ENCODE assay signal across 7 mouse cellular contexts in genomic region chr13:112721946-112722729, GRCm38 (mm10).
A peak's percentile ranks its signal among the peaks of the same experiment; 100 is the strongest.
DNase-seq lines count a peak whose midpoint lies in the region; TF ChIP-seq lines count a peak whose summit lies in the region.

No protein-coding gene starts in this region.

- H3K36me3 ChIP-seq in spleen, adult 2 months (ENCODE audit: control insufficient read depth, insufficient read depth, low read length), result peaks cover 3% of the 10 kb centered on the region

- no peak for DNase-seq in spleen, adult 2 months (ENCODE audit: low read depth in 1 of 2, low spot score in 2 of 2)
- no peak for DNase-seq in spleen, postnatal 36 days (ENCODE audit: low spot score in 2 of 2)
- peak; percentile 73 for DNase-seq in heart, adult 8-10 months (ENCODE audit: low spot score)
- DNase-seq in kidney, postnatal 4 days, result peak; percentile 67 to 75
- peak; percentile 67 for DNase-seq in lung, postnatal 36 days
- no peak for DNase-seq in cerebellum, adult 11 months
- no peak for DNase-seq in yolk sac, embryonic 10.5 days (ENCODE audit: low spot score)

- TF ChIP-seq CTCF in spleen, adult 2 months (IDR thresholded peaks at IDR 0.05; ENCODE audit: extremely low read depth, insufficient read depth, insufficient read length, insufficient replicate concordance), result no peak

- no peak for TF ChIP-seq POLR2A in spleen, adult 2 months (IDR thresholded peaks at IDR 0.05; ENCODE audit: low read depth, low read length)

- H3K27me3 ChIP-seq in spleen, adult 2 months (ENCODE audit: control insufficient read depth, insufficient read depth, low read length), result no peaks in the 10 kb centered on the region

- H3K4me3 ChIP-seq in spleen, adult 2 months (ENCODE audit: extremely low read depth, insufficient read depth, insufficient read length), result no peak overlapping the region

- peak overlapping the region; percentile 38; the same call in 1 of the 2 replicates for H3K27ac ChIP-seq in spleen, adult 2 months (ENCODE audit: insufficient read depth, low read length)

- H3K4me1 ChIP-seq in spleen, adult 2 months (ENCODE audit: control insufficient read depth, insufficient read depth, insufficient read length), result no peaks in the 10 kb centered on the region

- WGBS in spleen, adult 2 months, result 90% methylated on average over 9 of the region's 9 CpGs

Comparison
In these comparisons a context has a peak if more than half of its experiments do, and no peak if none do; other contexts are left out.
1. DNase-seq: peak in heart, adult 8-10 months (single experiment), kidney, postnatal 4 days (2 of 2) and lung, postnatal 36 days (single experiment); none in spleen, adult 2 months (0 of 2), spleen, postnatal 36 days (0 of 2), cerebellum, adult 11 months (single experiment) and yolk sac, embryonic 10.5 days (single experiment).